Mouse (Mus musculus): ENCODE results near the gene Capg. TPM values are rescaled to one million over a fixed set of nuclear protein-coding genes. Genes with fewer than 3 reads are reported as not detected.

The Capg gene
- polyA plus RNA-seq, 1 experiment from 2014 or later = 123 TPM

DNA sequence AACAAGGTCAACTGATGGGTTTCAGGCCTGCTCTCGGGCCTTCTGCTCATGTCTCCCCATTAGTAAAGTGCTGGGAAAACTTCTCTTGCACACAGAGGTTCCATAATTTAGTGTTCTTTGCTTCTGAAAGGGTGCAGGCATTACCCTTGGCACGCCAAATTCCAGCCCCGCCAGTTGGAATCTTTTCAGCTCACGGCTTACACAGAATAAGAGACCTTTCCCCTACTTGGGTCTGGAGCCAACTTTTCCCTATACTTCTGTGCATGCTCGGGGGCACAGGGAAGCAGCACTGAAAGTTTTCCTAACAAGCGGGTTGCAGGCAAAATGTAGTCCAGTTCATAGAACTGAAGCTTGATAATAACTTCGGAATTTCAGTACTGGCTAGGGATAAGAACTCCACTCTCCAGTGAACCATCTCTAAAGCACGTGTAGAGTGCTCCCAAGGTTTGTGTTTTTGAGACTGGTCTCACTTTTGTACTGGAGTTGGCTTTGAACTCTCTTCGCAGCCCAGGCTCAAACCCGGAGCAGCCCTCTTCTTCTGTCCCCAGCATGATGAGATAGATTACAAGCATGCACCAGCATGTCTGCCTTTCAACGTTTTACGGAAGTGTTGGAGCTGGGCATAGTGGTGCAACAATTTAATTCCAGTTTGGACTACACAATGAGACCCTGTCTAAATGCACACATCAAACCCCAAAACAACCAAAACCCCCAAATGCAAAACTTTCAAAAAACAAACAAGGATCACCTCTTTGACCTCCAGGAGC is 54.8 kb downstream of the Capg start:
- WGBS = 28% methylated on average over 12 of the region's 12 CpGs
- Histone ChIP-seq H3K4me1 (peaks cover 26% of the 10 kb centered on the region), H3K4me3 (peak overlapping the region; percentile 69), H3K9ac (peak overlapping the region; percentile 68), H3K9me3 (no peaks in the 10 kb centered on the region), H3K36me3 (peaks cover 10% of the 10 kb centered on the region; the same call in 1 of the 2 replicates), H3K4me2 (peak overlapping the region; percentile 76), H3K27ac (peak overlapping the region; percentile 92), H3K27me3 (no peaks in the 10 kb centered on the region)
- ATAC-seq (ENCODE audit: insufficient number of reproducible peaks, low FRiP score, low TSS enrichment, low read depth) = peak; percentile 30; the same call in 1 of the 2 replicates

DNA sequence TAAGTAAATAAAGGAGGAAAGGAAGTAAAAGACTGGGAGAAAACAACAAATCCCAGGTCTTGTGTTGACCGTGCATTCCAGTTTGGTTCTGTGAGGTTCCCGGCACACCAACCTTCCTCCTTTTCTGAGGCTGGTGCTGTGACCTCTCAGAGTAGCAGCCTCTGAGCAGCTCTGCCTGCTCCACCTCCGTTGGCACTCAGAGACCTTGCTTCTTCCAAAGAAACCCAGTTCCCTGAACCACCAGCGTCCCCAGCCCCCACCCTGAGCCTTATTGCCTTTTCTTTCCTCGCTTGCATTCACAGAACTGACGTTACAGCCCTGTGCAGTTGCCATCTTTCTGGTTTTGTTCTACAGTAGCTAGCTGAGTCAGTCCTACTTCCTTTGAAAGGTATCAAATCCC is 56.0 kb downstream of the Capg start:
- ATAC-seq (ENCODE audit: insufficient number of reproducible peaks, low FRiP score, low TSS enrichment, low read depth) = no peak
- Histone ChIP-seq H3K27ac (no peak overlapping the region), H3K4me1 (peaks cover 26% of the 10 kb centered on the region), H3K4me3 (no peak overlapping the region), H3K27me3 (no peaks in the 10 kb centered on the region), H3K36me3 (peaks cover 21% of the 10 kb centered on the region), H3K9ac (no peak overlapping the region), H3K9me3 (no peaks in the 10 kb centered on the region), H3K4me2 (no peak overlapping the region)
- 82% methylated on average over 6 of the region's 6 CpGs for WGBS

DNA sequence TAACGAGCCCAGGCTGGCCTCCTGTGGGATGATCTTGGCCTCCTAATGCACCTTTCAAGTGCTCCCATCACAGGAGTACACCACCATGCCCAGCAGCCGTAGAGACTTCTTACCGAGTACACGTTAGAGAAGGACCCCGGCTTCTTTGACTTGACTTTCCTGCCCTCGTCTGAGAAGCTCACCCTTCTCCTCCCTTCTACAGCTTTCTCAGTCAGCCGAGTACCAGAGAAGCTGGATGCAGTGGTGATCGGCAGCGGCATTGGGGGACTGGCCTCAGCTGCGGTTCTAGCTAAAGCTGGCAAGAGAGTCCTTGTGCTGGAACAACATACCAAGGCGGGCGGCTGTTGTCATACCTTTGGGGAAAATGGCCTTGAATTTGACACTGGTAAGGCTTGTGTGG is 56.6 kb downstream of the Capg start:
- no peak for ATAC-seq (ENCODE audit: insufficient number of reproducible peaks, low FRiP score, low TSS enrichment, low read depth)
- H3K4me3 ChIP-seq = no peak overlapping the region
- WGBS = 84% methylated on average over 12 of the region's 12 CpGs
- no peak overlapping the region for H3K4me2 ChIP-seq
- no peaks in the 10 kb centered on the region for H3K27me3 ChIP-seq
- no peak overlapping the region for H3K9ac ChIP-seq
- no peak overlapping the region for H3K27ac ChIP-seq
- peaks cover 27% of the 10 kb centered on the region for H3K36me3 ChIP-seq
- no peaks in the 10 kb centered on the region for H3K9me3 ChIP-seq
- peaks cover 26% of the 10 kb centered on the region for H3K4me1 ChIP-seq

DNA sequence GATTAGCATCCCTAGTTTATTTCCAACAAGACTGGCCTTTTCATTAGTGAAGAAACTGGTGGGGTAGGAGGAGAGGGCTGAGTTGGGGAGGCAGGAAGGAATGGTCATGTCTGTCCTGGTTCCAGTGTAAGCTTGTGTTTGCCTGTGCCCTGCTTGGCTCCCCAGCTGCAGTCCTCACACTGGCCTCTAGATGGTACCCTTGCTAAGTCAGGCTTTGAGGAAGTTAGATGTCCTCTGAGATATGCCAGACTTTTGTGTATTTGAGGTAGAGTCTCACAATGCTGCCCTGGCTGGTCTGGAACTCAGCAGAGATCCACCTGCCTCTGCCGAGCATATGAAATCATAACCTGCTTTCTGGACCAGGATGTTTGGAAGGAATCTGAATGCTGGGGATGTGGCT is 57.5 kb downstream of the Capg start:
- WGBS = 58% methylated on average over 1 of the region's 1 CpGs
- Histone ChIP-seq H3K27me3 (no peaks in the 10 kb centered on the region), H3K4me3 (no peak overlapping the region), H3K4me2 (no peak overlapping the region), H3K27ac (no peak overlapping the region), H3K36me3 (peaks cover 36% of the 10 kb centered on the region), H3K4me1 (peaks cover 21% of the 10 kb centered on the region), H3K9ac (no peak overlapping the region), H3K9me3 (no peaks in the 10 kb centered on the region)
- no peak for ATAC-seq (ENCODE audit: insufficient number of reproducible peaks, low FRiP score, low TSS enrichment, low read depth)

DNA sequence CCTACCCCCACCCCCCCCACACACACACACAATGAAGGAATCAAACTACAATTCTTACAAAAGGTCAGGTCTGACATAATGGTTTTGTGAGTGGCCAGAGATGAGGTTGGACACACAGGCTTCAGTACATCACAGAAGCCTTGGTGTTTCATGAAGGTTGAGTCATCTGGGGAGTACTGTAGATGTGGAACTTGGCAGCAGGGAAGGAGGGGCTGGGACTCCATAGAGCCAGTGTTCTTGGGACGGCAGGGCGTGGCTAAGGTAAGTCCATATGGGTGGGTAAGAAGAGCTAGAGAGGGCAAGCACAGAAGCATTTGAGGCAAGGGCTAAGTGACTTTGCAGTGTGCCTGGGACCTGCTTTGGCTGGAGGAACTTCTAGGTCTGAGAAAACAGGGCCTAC is 59.9 kb downstream of the Capg start:
- Histone ChIP-seq H3K9me3 (no peaks in the 10 kb centered on the region), H3K36me3 (peaks cover 52% of the 10 kb centered on the region), H3K4me2 (no peak overlapping the region), H3K9ac (no peak overlapping the region), H3K27me3 (no peaks in the 10 kb centered on the region), H3K4me3 (no peak overlapping the region), H3K27ac (no peak overlapping the region), H3K4me1 (peaks cover 4% of the 10 kb centered on the region)
- WGBS = 72% methylated on average over 2 of the region's 2 CpGs
- ATAC-seq (ENCODE audit: insufficient number of reproducible peaks, low FRiP score, low TSS enrichment, low read depth) = no peak

DNA sequence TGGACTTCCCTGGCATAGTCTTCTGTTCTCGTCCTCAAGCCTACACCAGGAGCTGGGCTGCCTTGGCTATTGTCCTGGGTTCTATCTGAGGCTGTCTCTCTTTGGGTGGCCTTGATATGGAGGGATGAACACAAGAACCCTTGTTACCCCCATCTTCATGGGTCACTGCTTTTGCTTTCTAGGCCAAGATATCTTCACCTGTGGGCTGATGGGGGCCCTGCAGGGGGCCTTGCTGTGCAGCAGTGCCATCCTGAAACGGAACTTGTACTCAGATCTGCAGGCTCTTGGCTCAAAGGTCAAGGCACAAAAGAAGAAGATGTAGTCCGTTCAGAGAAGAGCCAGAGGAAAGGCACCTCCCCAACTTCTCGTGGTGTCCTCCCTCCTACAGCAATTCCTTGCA is 62.9 kb downstream of the Capg start:
- H3K27me3 ChIP-seq = no peaks in the 10 kb centered on the region
- no peak overlapping the region for H3K4me3 ChIP-seq
- no peak overlapping the region for H3K9ac ChIP-seq
- ATAC-seq (ENCODE audit: insufficient number of reproducible peaks, low FRiP score, low TSS enrichment, low read depth) = no peak
- no peak overlapping the region for H3K4me2 ChIP-seq
- 87% methylated on average over 4 of the region's 4 CpGs for WGBS
- H3K36me3 ChIP-seq = peaks cover 80% of the 10 kb centered on the region
- no peaks in the 10 kb centered on the region for H3K4me1 ChIP-seq
- H3K27ac ChIP-seq = no peak overlapping the region
- H3K9me3 ChIP-seq = no peaks in the 10 kb centered on the region

DNA sequence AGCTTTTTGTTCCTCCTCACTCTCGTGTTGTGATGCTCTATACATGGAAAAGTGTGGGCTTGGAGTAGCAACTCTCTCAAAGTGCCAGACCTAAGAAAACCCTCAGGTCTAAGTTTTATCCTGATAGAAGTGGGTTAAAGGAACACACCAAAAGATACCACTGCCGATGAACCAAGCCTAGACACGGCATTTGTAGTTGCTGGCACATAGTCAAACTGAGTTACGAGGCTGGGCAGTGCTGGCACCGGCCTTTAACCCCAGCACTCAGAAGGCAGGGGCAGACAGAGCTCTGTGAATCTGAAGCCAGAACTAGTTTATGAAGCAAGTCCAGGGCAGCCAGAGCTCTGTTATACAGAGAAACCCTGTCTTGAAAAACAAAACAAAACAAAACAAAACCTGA is 63.5 kb downstream of the Capg start:
- H3K4me1 ChIP-seq = no peaks in the 10 kb centered on the region
- WGBS = 88% methylated on average over 5 of the region's 5 CpGs
- no peak for ATAC-seq (ENCODE audit: insufficient number of reproducible peaks, low FRiP score, low TSS enrichment, low read depth)

DNA sequence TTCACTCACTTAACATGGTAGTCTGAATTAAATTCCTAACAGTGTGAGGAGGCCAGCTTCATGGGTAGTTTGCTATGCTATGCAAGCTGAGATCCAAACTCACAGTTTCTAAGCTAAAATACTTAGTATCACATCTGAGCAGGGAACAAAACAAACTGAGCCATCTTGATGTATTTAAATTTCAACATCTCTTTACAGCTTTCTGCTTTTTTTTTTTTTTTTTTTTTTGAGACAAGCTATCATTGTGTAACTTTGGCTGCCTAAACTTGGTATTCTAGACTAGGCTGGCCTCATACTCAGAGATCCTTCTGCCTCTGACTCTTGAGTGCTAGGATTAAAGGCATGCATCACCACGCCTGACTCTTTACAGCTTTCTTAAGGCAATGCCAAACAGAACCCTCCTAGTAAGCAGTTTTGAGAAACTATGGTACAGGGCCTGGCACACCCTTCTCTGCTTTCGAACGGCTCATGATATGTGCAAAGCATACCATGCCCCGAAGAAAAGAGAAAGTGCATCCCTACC is 64.5 kb downstream of the Capg start:
- H3K27me3 ChIP-seq = no peaks in the 10 kb centered on the region
- no peak for ATAC-seq (ENCODE audit: insufficient number of reproducible peaks, low FRiP score, low TSS enrichment, low read depth)
- H3K36me3 ChIP-seq = peaks cover 82% of the 10 kb centered on the region
- 89% methylated on average over 4 of the region's 4 CpGs for WGBS
- H3K4me1 ChIP-seq = 0 out of 2 replicates have a peak, but pooled peaks cover 4% of the 10 kb centered on the region
- no peak overlapping the region for H3K9ac ChIP-seq
- no peaks in the 10 kb centered on the region for H3K9me3 ChIP-seq
- no peak overlapping the region for H3K27ac ChIP-seq
- H3K4me3 ChIP-seq = no peak overlapping the region
- no peak overlapping the region for H3K4me2 ChIP-seq

More for the DNA sequence above, 63.5 kb downstream of the Capg start:
- Histone ChIP-seq H3K36me3 (peaks cover 80% of the 10 kb centered on the region), H3K9ac (no peak overlapping the region), H3K27ac (no peak overlapping the region), H3K4me3 (no peak overlapping the region), H3K4me2 (no peak overlapping the region), H3K9me3 (no peaks in the 10 kb centered on the region), H3K27me3 (no peaks in the 10 kb centered on the region)

DNA sequence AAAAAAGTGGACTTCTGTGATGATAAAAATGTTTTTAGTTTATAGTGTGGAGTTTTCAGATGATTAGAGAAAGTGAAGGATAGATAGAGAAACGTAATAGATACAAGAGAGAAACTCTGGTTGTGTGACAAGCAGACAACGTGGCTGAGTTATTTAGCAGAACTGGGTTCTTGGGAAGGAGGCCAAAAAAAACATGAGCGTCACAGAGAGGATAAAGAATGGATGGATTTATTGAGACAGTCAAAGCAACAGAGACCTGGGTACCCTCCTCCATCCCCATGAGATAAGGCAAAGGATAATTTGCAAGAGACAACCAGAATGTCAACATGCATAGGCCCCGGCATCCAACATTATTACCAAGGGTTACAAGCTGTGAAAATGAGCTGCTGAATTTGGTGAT is 66.1 kb downstream of the Capg start:
- H3K9ac ChIP-seq = no peak overlapping the region
- ATAC-seq (ENCODE audit: insufficient number of reproducible peaks, low FRiP score, low TSS enrichment, low read depth) = no peak
- H3K4me3 ChIP-seq = no peak overlapping the region
- peaks cover 70% of the 10 kb centered on the region for H3K36me3 ChIP-seq
- no peaks in the 10 kb centered on the region for H3K9me3 ChIP-seq
- no peak overlapping the region for H3K27ac ChIP-seq
- no peaks in the 10 kb centered on the region for H3K27me3 ChIP-seq
- WGBS = 79% methylated on average over 4 of the region's 4 CpGs
- H3K4me1 ChIP-seq = peaks cover 16% of the 10 kb centered on the region
- no peak overlapping the region for H3K4me2 ChIP-seq

Other genes starting within 250 kb of the Capg start
- gene Sftpb, start 239.8 kb upstream of the Capg start, polyA plus RNA-seq (2015; fragmentation: Nextera tagmentation; extraction: Ambion mirVana) = not detected in 2 replicates
- gene Usp39, start 199.2 kb upstream of the Capg start, polyA plus RNA-seq (2015; fragmentation: Nextera tagmentation; extraction: Ambion mirVana) = 34.0 and 38.2 TPM in 2 replicates
- 28.7 and 30.3 TPM in 2 replicates for gene 0610030E20Rik, start 197.1 kb upstream of the Capg start, polyA plus RNA-seq (2015; fragmentation: Nextera tagmentation; extraction: Ambion mirVana)
- gene Tmem150a, start 188.9 kb upstream of the Capg start, polyA plus RNA-seq (2015; fragmentation: Nextera tagmentation; extraction: Ambion mirVana) = 12.6 and 13.8 TPM in 2 replicates
- 97.2 and 99.0 TPM in 2 replicates for gene Rnf181, start 177.4 kb upstream of the Capg start, polyA plus RNA-seq (2015; fragmentation: Nextera tagmentation; extraction: Ambion mirVana)
- gene Vamp5, start 163.9 kb upstream of the Capg start, polyA plus RNA-seq (2015; fragmentation: Nextera tagmentation; extraction: Ambion mirVana) = 20.5 and 22.2 TPM in 2 replicates
- 174 and 184 TPM in 2 replicates for gene Vamp8, start 153.7 kb upstream of the Capg start, polyA plus RNA-seq (2015; fragmentation: Nextera tagmentation; extraction: Ambion mirVana)
- gene Ggcx, start 130.1 kb upstream of the Capg start, polyA plus RNA-seq (2015; fragmentation: Nextera tagmentation; extraction: Ambion mirVana) = 48.0 and 52.6 TPM in 2 replicates
- gene Mat2a, start 104.8 kb upstream of the Capg start, polyA plus RNA-seq (2015; fragmentation: Nextera tagmentation; extraction: Ambion mirVana) = 334 and 355 TPM in 2 replicates
- 0.17 and 0.36 TPM in 2 replicates for gene Sh2d6, start 22.7 kb upstream of the Capg start, polyA plus RNA-seq (2015; fragmentation: Nextera tagmentation; extraction: Ambion mirVana)
- 18.2 and 18.8 TPM in 2 replicates for gene Elmod3, start 54.0 kb downstream of the Capg start, polyA plus RNA-seq (2015; fragmentation: Nextera tagmentation; extraction: Ambion mirVana)
- 16.3 and 17.3 TPM in 2 replicates for gene Retsat, start 54.1 kb downstream of the Capg start, polyA plus RNA-seq (2015; fragmentation: Nextera tagmentation; extraction: Ambion mirVana)
- 25.6 and 25.8 TPM in 2 replicates for gene Tgoln1, start 72.6 kb downstream of the Capg start, polyA plus RNA-seq (2015; fragmentation: Nextera tagmentation; extraction: Ambion mirVana)
- gene Tcf7l1, start 244.9 kb downstream of the Capg start, polyA plus RNA-seq (2015; fragmentation: Nextera tagmentation; extraction: Ambion mirVana) = 34.8 and 39.0 TPM in 2 replicates

Measured in limb, embryonic 15.5 days (tissue).